Mouse (Mus musculus) olfactory bulb, adult 2 months (tissue): ENCODE data around the gene Unc13c.

ENCODE experiments used
- CTCF ChIP-seq: fragments of 200-500 bp; IDR thresholded peaks from 2 replicates; pipeline ENCODE4 v1.5.1; 2012; ENCODE audit warnings: low read depth, mild to moderate bottlenecking, low read length, moderate library complexity; ENCODE audit not compliant: insufficient read depth
- POLR2A ChIP-seq: fragments of 200-500 bp; IDR thresholded peaks from 2 replicates; pipeline ENCODE4 v1.6.1; 2012; ENCODE audit warnings: mild to moderate bottlenecking, low read depth, low read length, moderate library complexity; ENCODE audit not compliant: insufficient read depth

DNA sequence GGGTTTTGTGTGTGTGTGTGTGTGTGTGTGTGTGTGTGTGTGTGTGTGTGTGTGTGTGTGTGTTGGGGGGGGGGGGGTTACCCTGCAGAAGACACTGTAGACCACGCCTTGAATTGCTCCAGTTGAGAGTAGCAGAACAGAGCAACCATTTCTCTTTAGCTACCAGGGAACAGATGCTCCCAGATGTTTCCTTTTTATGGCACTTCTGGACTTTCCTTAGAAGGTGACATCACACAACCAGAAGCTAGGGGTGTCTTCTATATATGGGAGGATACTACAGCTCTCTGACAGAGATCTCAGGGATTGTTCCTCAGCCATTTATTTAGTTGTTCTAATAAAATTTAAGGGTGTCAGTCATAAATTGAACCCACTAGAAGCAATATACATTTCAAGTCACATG, 85.2 kb downstream of the Unc13c start:
- TF ChIP-seq CTCF (no peak), POLR2A (no peak)
